Mouse (Mus musculus) forebrain, embryonic 13.5 days (tissue): ENCODE results near the gene Hivep3. TPM values are rescaled to one million over a fixed set of nuclear protein-coding genes. Genes with fewer than 3 reads are reported as not detected.
A peak's percentile ranks its signal among the peaks of the same experiment; 100 is the strongest.

Experiments used
- ATAC-seq: fragments of 200-750 bp; cut with Nextera tagmentation; 2 replicates; pipeline ENCODE4 v1.8.0; 2017
- H3K27ac ChIP-seq: fragments of 300-500 bp; sonication (generic); 2 replicates; pipeline ENCODE4 v1.5.1; 2015; ENCODE audit warnings: inconsistent platforms, mild to moderate bottlenecking, moderate library complexity
- H3K27me3 ChIP-seq: fragments of 300-500 bp; sonication (generic); 2 replicates; pipeline ENCODE4 v1.6.1; 2015; ENCODE audit warnings: mild to moderate bottlenecking, inconsistent platforms
- H3K36me3 ChIP-seq: fragments of 300-500 bp; sonication (generic); 2 replicates; pipeline ENCODE4 v1.6.1; 2015; ENCODE audit warnings: mild to moderate bottlenecking, inconsistent platforms; ENCODE audit not compliant: poor library complexity, severe bottlenecking
- H3K4me1 ChIP-seq: fragments of 300-500 bp; sonication (generic); 2 replicates; pipeline ENCODE4 v1.6.1; 2015; ENCODE audit warnings: inconsistent platforms
- H3K4me2 ChIP-seq: fragments of 300-500 bp; sonication (generic); 2 replicates; pipeline ENCODE4 v1.6.1; 2015; ENCODE audit warnings: inconsistent platforms, mild to moderate bottlenecking, moderate library complexity
- H3K4me3 ChIP-seq: fragments of 300-500 bp; sonication (generic); 2 replicates; pipeline ENCODE4 v1.5.1; 2015; ENCODE audit warnings: mild to moderate bottlenecking, inconsistent platforms
- H3K9ac ChIP-seq: fragments of 300-500 bp; sonication (generic); 2 replicates; pipeline ENCODE4 v1.6.1; 2015; ENCODE audit warnings: mild to moderate bottlenecking, inconsistent platforms
- H3K9me3 ChIP-seq: fragments of 300-500 bp; sonication (generic); replicated peaks from 2 replicates; pipeline ENCODE4 v1.6.1; 2016; ENCODE audit warnings: inconsistent platforms
- WGBS: fragments of 180-500 bp; shearing (Covaris S2); methylation state at CpG from one replicate; pipeline ENCODE4 v1.1.7; 2015; 5-methylcytosine and 5-hydroxymethylcytosine counted together
- polyA plus RNA-seq: library from polyadenylated mRNA; unstranded; fragments of >200 nt; fragmentation: Nextera tagmentation; extraction: Ambion mirVana; gene quantifications from 2 replicates; pipeline ENCODE4 v1.2.1, GENCODE M21; 2015

Hivep3 gene
- polyA plus RNA-seq, result 8.8 and 10.5 TPM in 2 replicates

- Histone ChIP-seq H3K27me3 (peaks cover 34% of the 10 kb centered on the region), H3K4me1 (peaks cover 10% of the 10 kb centered on the region), H3K9me3 (no peaks in the 10 kb centered on the region), H3K27ac (peak within 1 kb of the TSS; percentile 42; the same call in 1 of the 2 replicates), H3K4me2 (peak within 1 kb of the TSS; percentile 99), H3K9ac (peak within 1 kb of the TSS; percentile 70), H3K36me3 (no peaks in the 10 kb centered on the region), H3K4me3 (peak within 1 kb of the TSS; percentile 76)
- peak; percentile 97 for ATAC-seq
- under 1% methylated on average over 31 of the region's 47 CpGs for WGBS
These were observed at the start of gene Hivep3 for GRCm38 (mm10) chr4:119733184-119733880. Gene Hivep3, plus strand, starts transcription at chr4:119733784.

- Histone ChIP-seq H3K36me3 (no peaks in the 10 kb centered on the region), H3K4me1 (peaks cover 8% of the 10 kb centered on the region), H3K4me2 (no peak overlapping the region), H3K27ac (no peak overlapping the region), H3K4me3 (no peak overlapping the region), H3K9me3 (no peaks in the 10 kb centered on the region), H3K9ac (no peak overlapping the region), H3K27me3 (no peaks in the 10 kb centered on the region)
- WGBS, result 91% methylated on average over 2 of the region's 2 CpGs
- ATAC-seq, result no peak
These were observed 47.8 kb upstream of the Hivep3 start for GRCm38 (mm10) chr4:119685746-119686145.

- WGBS, result 56% methylated on average over 2 of the region's 2 CpGs
- no peaks in the 10 kb centered on the region for H3K4me1 ChIP-seq
- no peak overlapping the region for H3K27ac ChIP-seq
These were observed 35.2 kb upstream of the Hivep3 start for GRCm38 (mm10) chr4:119698339-119698738.

GRCm38 (mm10) chr4:119701269-119701954, 32.2 kb upstream of the Hivep3 start:
- no peaks in the 10 kb centered on the region for H3K4me1 ChIP-seq
- H3K9me3 ChIP-seq, result no peaks in the 10 kb centered on the region
- no peak overlapping the region for H3K27ac ChIP-seq
- no peak overlapping the region for H3K9ac ChIP-seq
- no peak overlapping the region for H3K4me3 ChIP-seq
- H3K4me2 ChIP-seq, result no peak overlapping the region
- WGBS, result 85% methylated on average over 11 of the region's 11 CpGs
- ATAC-seq, result no peak
- no peaks in the 10 kb centered on the region for H3K36me3 ChIP-seq
- no peaks in the 10 kb centered on the region for H3K27me3 ChIP-seq

More at GRCm38 (mm10) chr4:119698339-119698738, 35.2 kb upstream of the Hivep3 start:
- no peaks in the 10 kb centered on the region for H3K36me3 ChIP-seq
- H3K4me2 ChIP-seq, result no peak overlapping the region
- no peaks in the 10 kb centered on the region for H3K9me3 ChIP-seq
- H3K9ac ChIP-seq, result no peak overlapping the region
- H3K4me3 ChIP-seq, result no peak overlapping the region
- ATAC-seq, result no peak
- no peaks in the 10 kb centered on the region for H3K27me3 ChIP-seq

GRCm38 (mm10) chr4:119703965-119704364, 29.6 kb upstream of the Hivep3 start:
- H3K9ac ChIP-seq, result no peak overlapping the region
- WGBS, result 89% methylated on average over 8 of the region's 8 CpGs
- H3K4me1 ChIP-seq, result no peaks in the 10 kb centered on the region
- no peaks in the 10 kb centered on the region for H3K36me3 ChIP-seq
- no peak overlapping the region for H3K4me3 ChIP-seq
- H3K9me3 ChIP-seq, result no peaks in the 10 kb centered on the region
- no peaks in the 10 kb centered on the region for H3K27me3 ChIP-seq
- H3K4me2 ChIP-seq, result no peak overlapping the region
- ATAC-seq, result no peak
- no peak overlapping the region for H3K27ac ChIP-seq

GRCm38 (mm10) chr4:119707326-119707725, 26.3 kb upstream of the Hivep3 start:
- H3K27me3 ChIP-seq, result no peaks in the 10 kb centered on the region
- no peak overlapping the region for H3K4me3 ChIP-seq
- H3K9me3 ChIP-seq, result no peaks in the 10 kb centered on the region
- 60% methylated on average over 5 of the region's 5 CpGs for WGBS
- no peak for ATAC-seq
- no peak overlapping the region for H3K4me2 ChIP-seq
- no peaks in the 10 kb centered on the region for H3K36me3 ChIP-seq
- H3K27ac ChIP-seq, result no peak overlapping the region
- no peak overlapping the region for H3K9ac ChIP-seq
- no peaks in the 10 kb centered on the region for H3K4me1 ChIP-seq

GRCm38 (mm10) chr4:119707751-119708150, 25.8 kb upstream of the Hivep3 start:
- no peak for ATAC-seq
- Histone ChIP-seq H3K9ac (no peak overlapping the region), H3K4me3 (no peak overlapping the region), H3K36me3 (no peaks in the 10 kb centered on the region), H3K27me3 (no peaks in the 10 kb centered on the region), H3K4me2 (no peak overlapping the region), H3K4me1 (no peaks in the 10 kb centered on the region), H3K27ac (no peak overlapping the region), H3K9me3 (no peaks in the 10 kb centered on the region)
- WGBS, result 6% methylated on average over 3 of the region's 3 CpGs

- ATAC-seq, result no peak
- H3K4me1 ChIP-seq, result no peaks in the 10 kb centered on the region
- H3K27me3 ChIP-seq, result no peaks in the 10 kb centered on the region
- 64% methylated on average over 4 of the region's 4 CpGs for WGBS
- H3K4me2 ChIP-seq, result no peak overlapping the region
- no peaks in the 10 kb centered on the region for H3K36me3 ChIP-seq
- H3K9ac ChIP-seq, result no peak overlapping the region
- no peaks in the 10 kb centered on the region for H3K9me3 ChIP-seq
- no peak overlapping the region for H3K4me3 ChIP-seq
- no peak overlapping the region for H3K27ac ChIP-seq
These were observed 23.4 kb upstream of the Hivep3 start for GRCm38 (mm10) chr4:119710208-119710607.

GRCm38 (mm10) chr4:119717443-119717842, 16.1 kb upstream of the Hivep3 start:
- Histone ChIP-seq H3K9me3 (no peaks in the 10 kb centered on the region), H3K4me3 (no peak overlapping the region), H3K27ac (no peak overlapping the region), H3K27me3 (no peaks in the 10 kb centered on the region), H3K4me1 (peaks cover 11% of the 10 kb centered on the region; the same call in 1 of the 2 replicates), H3K4me2 (no peak overlapping the region), H3K36me3 (no peaks in the 10 kb centered on the region), H3K9ac (no peak overlapping the region)
- WGBS, result 74% methylated on average over 11 of the region's 11 CpGs
- ATAC-seq, result no peak

- ATAC-seq, result peak; percentile 50; the same call in 1 of the 2 replicates
- 72% methylated on average over 3 of the region's 3 CpGs for WGBS
- no peak overlapping the region for H3K27ac ChIP-seq
- H3K9me3 ChIP-seq, result no peaks in the 10 kb centered on the region
- H3K36me3 ChIP-seq, result no peaks in the 10 kb centered on the region
- H3K4me3 ChIP-seq, result no peak overlapping the region
- no peak overlapping the region for H3K4me2 ChIP-seq
- no peak overlapping the region for H3K9ac ChIP-seq
- no peaks in the 10 kb centered on the region for H3K27me3 ChIP-seq
- H3K4me1 ChIP-seq, result peaks cover 11% of the 10 kb centered on the region; the same call in 1 of the 2 replicates
These were observed 12.1 kb upstream of the Hivep3 start for GRCm38 (mm10) chr4:119721531-119721930.

- H3K27me3 ChIP-seq, result peaks cover 2% of the 10 kb centered on the region; the same call in 1 of the 2 replicates
- H3K27ac ChIP-seq, result no peak overlapping the region
- H3K4me1 ChIP-seq, result peaks cover 9% of the 10 kb centered on the region; the same call in 1 of the 2 replicates
- WGBS, result 85% methylated on average over 5 of the region's 5 CpGs
- no peak for ATAC-seq
- no peaks in the 10 kb centered on the region for H3K9me3 ChIP-seq
- no peak overlapping the region for H3K4me2 ChIP-seq
- H3K9ac ChIP-seq, result no peak overlapping the region
- H3K36me3 ChIP-seq, result no peaks in the 10 kb centered on the region
- no peak overlapping the region for H3K4me3 ChIP-seq
These were observed 7.5 kb upstream of the Hivep3 start for GRCm38 (mm10) chr4:119726074-119726473.

- Histone ChIP-seq H3K4me2 (no peak overlapping the region), H3K36me3 (no peaks in the 10 kb centered on the region), H3K9ac (no peak overlapping the region), H3K27ac (no peak overlapping the region), H3K4me3 (no peak overlapping the region), H3K27me3 (peaks cover 7% of the 10 kb centered on the region; the same call in 1 of the 2 replicates), H3K4me1 (no peaks in the 10 kb centered on the region), H3K9me3 (no peaks in the 10 kb centered on the region)
- 85% methylated on average over 2 of the region's 2 CpGs for whole genome bisulfite sequencing
- ATAC-seq, result no peak
These were observed 5.7 kb upstream of the Hivep3 start for GRCm38 (mm10) chr4:119727871-119728270.
